Mouse (Mus musculus): ENCODE measurements around the gene Ly6g5b.

Gene Ly6g5b

DNA sequence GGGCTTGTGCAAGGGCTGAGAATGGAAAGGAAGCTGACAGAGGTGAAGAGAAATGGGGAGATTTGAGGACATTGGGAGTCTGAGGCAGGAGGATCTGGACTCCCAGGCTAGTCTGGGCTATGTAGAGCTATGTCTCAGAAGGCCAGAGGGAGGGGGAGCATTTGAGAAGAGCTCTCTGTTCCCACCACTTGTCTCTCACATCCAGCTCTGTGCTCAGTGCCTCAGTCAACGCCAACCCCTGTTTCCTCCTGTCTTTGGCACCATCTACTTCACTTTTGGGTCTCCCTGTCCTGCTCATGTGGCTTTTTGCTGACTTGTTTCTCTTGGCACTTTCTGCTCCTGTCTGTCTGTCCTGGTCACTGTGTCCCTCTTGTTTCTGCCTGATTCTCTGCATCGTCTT, 37.9 kb downstream of the Ly6g5b start:
- DNase-seq: no peak

DNA sequence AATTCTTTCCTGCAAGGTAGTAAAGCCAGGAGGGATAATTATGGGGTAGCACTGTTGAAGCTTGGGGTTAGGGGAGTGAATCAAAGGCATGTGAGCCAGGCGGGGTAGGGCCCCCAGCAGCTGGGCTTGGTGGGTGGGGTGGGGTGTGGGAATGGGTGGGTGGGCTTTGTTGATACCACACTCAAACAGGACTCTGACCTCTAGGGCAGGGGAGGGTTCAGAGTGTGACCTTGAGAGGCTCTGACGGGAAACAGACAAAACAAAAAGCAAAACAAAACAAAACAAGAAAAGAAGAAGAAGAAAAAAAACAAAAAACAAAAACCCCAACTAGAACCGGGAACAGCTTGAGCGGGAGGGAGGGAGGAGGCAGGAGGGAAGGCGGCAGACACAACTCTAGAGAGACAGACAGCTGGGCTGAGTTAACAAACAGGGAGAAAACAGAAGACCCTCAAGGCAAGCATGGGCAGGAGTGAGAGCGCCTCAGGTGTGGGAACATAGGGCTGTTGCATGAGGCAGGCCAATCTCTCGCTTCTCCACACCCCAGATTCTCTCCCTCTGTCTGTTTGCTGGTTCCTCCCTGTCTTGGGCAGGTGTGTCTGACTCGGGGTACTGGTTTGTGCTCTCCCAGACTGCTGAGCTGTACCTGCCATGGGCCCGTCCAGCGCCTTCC, 38.6 kb downstream of the Ly6g5b start, which contains the start of gene Ly6g6e:
Ly6g6e (plus strand) TSS at position 396 of the 670 bp plus-strand sequence.
- DNase-seq: no peak

DNA sequence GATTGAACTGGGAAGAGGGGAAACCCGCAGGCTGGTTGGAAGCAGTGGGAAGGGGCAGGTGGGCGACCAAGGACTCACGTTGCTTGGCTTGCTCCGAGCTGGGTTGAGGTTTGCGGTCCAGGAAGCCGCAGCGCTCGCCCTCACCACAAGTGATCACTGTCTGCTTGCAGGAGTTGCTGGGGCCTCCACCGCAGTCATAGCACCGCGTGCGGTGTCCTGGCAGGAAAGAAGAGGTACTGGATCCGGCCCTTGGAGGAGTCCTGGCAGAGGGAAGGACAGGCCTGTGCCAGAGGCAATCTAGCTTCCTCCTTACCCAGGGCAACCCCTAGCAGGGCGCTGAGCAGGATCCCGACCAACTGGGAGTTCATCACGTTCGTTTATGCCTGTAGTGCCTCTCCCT, 41.1 kb downstream of the Ly6g5b start:
- DNase-seq: no peak

DNA sequence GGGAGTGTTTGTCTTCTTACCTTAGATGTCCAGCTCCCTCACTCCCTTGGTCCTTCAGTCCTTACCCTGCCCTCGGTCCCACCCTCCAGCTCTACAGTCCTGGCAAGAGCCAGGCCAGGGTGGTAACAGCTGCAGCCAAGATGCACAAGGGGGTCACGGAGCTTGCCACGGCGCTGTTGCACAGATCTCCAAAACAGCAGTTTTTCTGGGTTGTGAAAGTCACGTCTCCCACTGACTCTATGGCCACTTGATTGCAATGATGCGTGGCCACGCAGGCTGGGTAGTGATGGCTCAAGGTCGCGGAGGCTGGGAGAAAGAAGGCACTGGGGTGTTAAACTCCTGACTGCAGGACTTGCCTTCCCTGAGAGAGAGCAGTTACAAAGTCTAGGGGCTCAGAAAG, 43.8 kb downstream of the Ly6g5b start:
- DNase-seq: no peak

DNA sequence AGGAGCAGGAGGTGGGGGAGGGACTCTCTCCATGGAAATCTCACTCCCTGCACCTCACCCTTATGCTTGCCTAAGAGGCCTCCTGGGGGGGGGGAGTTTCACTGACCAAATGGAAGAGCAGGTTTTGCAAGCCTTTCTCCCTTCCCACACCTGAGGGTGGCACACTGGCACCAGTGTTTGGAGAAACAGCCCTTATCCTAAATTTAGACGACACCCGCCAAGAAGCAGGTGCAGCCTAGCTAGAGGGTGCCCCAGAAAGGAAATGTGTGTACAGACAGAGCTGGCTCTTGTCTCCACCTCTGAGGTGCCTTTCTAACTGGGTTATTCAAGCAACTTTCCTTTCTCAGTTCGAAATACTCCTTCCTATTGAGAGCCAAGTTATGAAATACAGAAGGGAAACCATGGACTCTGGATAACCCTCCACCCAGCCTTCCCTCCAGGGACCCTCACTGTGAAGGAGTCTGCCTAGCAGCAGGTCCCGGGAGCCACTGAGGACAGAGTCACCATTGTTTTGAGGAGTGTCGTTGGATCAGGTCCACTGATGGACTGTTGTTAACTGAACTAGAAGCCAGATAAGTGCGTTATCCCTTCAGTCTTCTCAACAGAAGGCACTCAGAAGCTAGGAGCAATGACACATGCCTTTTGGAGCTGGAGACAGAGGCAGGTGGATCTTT, 44.5 kb downstream of the Ly6g5b start:
- DNase-seq: no peak

DNA sequence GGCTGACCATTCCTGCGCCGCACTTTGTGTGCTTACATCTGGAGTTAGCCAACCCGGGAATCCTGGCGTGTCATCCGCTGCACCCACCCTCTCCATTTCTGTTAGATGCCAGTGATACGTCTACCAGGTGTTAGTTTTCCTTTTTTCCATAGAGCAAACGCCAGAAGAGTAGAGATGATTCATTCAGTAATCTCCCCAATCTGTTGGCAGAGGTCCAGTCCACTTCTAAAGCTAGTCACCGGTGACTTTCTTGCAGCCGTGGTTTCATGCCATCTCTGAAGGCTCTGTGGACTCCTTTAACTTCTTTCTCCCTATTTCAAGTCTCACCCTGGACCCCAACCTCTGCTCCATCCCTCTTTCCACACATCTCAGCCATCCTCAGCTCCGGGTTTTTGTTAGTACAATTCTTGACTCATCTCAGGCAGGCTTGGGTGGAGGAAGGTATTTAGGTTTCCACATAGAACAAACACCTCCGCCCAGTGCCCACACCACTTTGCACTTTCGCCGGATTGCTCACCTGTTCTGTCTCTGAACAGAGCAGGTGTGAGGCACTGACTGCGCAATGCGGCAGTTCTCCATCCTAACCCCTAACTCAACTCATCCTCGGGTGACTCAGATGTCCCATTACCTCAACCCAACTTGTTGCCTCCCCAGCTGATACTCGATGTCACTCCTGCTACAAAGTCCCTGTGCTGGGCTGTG, 46.9 kb downstream of the Ly6g5b start:
- no peak for DNase-seq

DNA sequence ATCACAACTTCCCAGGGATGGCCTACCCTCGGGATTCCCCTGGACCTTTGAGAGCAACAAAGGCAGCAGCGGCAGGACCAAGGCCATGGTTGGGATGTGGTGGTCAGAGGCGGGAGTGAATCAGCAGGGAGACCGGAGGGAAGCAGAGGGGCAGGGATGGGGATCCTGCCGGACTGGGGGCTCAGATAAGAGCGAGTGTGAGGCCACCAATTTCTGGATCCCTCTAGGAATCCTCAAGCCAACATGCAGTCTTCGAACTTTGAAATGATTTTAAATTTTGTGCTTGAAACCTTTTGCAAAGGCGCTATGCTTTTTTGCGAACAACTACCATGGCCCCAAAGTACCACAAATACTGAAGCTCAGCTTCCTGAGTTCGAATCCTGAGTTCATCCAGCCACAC, 49.1 kb downstream of the Ly6g5b start, which contains the start of gene Mpig6b:
Mpig6b (minus strand) TSS at position 101 of the 400 bp plus-strand sequence.
- no peak for DNase-seq

DNA sequence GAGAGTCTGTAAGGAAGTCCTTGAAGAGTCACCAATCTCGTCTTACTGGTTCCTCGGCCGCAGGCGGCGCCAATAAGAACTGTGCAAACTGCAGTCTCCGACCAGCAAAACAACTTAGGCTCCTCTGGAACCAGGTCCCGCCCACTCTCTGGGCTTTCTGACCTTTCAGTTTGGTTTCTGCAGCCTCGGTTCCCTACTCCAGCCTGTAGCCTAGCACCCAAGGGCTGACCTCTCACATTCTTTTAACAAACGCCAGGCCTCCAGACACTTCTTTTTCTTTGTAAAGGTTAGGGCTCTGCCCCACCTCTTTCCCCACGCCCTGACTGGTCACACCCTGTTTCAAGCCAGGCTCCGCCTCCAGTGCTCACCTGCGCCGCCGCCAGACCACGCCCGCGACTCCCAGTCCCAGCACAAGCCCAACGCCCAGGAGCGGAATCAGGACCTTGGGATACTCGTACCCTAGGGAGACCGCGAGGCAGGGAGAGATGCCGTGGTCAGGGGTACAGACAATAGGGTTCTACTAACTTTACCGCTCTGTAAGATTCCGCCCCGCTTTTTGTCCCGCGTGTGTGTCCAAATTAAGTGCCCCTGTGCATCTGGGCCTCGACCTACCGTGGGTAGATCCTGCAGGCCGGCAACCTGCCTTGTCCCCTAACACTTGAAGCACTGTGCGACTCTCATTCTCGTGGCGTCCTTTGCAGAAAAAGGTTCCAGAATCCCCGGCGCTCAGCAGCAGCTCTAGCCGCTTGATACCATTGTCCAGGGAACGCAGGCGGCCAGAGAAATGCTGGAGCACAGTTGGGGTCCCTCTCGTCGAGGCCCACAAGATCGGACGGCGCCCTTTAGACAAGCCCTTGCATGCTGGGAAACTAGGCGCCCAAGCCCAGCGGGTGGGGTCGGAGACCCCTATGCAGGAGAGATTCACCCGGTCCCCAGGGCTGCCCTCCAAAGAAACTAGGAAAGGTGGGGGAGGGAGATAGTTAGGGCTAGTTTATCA, 50.0 kb downstream of the Ly6g5b start, which contains the start of gene Ly6g6c:
Ly6g6c (plus strand) TSS at position 438 of the 997 bp plus-strand sequence.
- DNase-seq: peak in 1 of 2 experiments; percentile 28

DNA sequence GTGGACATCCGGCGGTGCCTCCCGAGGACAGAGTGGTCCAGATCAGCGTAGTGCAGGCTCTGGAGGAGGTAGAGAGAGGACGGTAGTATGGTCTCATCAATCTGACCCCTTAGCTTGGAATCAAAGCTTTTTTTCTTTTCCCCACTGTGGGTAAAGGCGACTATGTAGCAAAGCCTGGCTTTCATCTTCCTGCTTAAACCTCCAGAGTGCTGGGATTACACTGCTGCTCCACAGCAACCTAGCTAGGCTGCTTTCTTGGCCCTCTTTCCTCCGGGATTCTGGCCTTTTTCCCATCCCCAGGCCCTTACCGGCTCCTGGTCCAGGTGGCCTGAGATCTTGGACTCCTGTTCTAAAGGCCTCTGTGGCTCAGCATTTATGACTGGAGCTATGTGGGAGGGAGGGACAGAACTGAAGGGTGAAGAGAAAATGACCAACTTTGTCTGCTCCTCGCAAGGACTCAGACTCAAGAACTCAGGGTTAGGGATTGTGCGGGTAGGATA, 50.8 kb downstream of the Ly6g5b start:
- no peak for DNase-seq

Measured in spleen, adult 18-20 months (tissue).